Mouse (Mus musculus) regulatory T cell (primary cell): Measurements from ENCODE around the gene Gpbar1.
"Not testable (repeated sequence)": the region's sequence is repeated elsewhere in the genome, so short reads cannot be mapped to it uniquely, and the experiment has no call there.

Experiments used
- in situ Hi-C: fragments of 300-600 bp; cut with MboI, MseI; formaldehyde crosslinking; loops from one replicate; pipeline ENCODE4 v1.15.1; 2025; ENCODE audit warnings: high pct_unique_total_duplicates

Gpbar1 gene

GRCm38 (mm10) chr1:74313049-74313692, 34.8 kb downstream of the Gpbar1 start:
- in situ Hi-C loops = no loop called here

GRCm38 (mm10) chr1:74314796-74315195, 36.4 kb downstream of the Gpbar1 start:
- in situ Hi-C loops = no loop called here

GRCm38 (mm10) chr1:74316114-74316827, 37.9 kb downstream of the Gpbar1 start:
- in situ Hi-C loops = no loop called here

- in situ Hi-C loops = no loop called here
These were observed 40.4 kb downstream of the Gpbar1 start for GRCm38 (mm10) chr1:74318711-74319110.

GRCm38 (mm10) chr1:74321396-74321795, 43.0 kb downstream of the Gpbar1 start:
- in situ Hi-C loops = no loop called here

GRCm38 (mm10) chr1:74326916-74327315, 48.6 kb downstream of the Gpbar1 start:
- in situ Hi-C loops = not testable (repeated sequence)
